Mouse (Mus musculus): ENCODE measurements around the gene Spg11. TPM values are rescaled to one million over a fixed set of nuclear protein-coding genes. Genes with fewer than 3 reads are reported as not detected.

The Spg11 gene
- polyA plus RNA-seq, 1 experiment, result 4.2 TPM

DNA sequence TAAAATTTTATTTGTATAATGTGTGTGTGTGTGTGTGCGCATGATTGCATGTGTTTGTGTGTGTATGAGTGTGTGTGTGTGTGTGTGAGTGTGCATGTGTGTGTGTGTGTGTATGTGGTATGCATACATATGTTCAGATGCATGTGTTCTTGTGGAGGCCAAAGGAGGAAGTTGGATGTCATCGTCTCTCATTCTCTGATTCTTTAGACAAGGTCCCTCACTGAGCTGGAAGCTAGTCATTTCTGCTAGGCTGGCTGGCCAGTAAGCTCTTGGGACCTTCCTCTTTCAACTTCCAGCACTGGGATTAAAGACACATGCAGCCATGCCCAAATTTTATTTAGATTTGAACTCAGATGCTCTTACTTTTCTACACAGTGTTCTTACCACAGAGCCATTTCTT, 13.9 kb upstream of the Spg11 start:
- Histone ChIP-seq H3K4me3 (ENCODE audit: insufficient read depth, poor library complexity, severe bottlenecking) (no peak overlapping the region), H3K79me3 (ENCODE audit: low read depth) (no peaks in the 10 kb centered on the region), H3K36me3 (ENCODE audit: control insufficient read depth, insufficient read depth) (no peaks in the 10 kb centered on the region), H3K27me3 (ENCODE audit: control insufficient read depth, insufficient read depth, insufficient read length) (no peaks in the 10 kb centered on the region), H3K79me2 (ENCODE audit: control insufficient read depth, insufficient read depth) (no peaks in the 10 kb centered on the region), H3ac (ENCODE audit: control insufficient read depth, insufficient read length, low read depth) (no peak overlapping the region)
- TF ChIP-seq MYOG (IDR thresholded peaks at IDR 0.05; ENCODE audit: control insufficient read depth, extremely low read depth, insufficient read length), result no peak
- no peak for TF ChIP-seq CTCF (IDR thresholded peaks at IDR 0.05; ENCODE audit: control insufficient read depth, insufficient read depth, insufficient read length)
- no peak for TF ChIP-seq CEBPB (IDR thresholded peaks at IDR 0.05; ENCODE audit: low read depth)
- TF ChIP-seq MYOD1 (IDR thresholded peaks at IDR 0.05; ENCODE audit: control insufficient read depth, insufficient read length, low read depth), result no peak
- TF ChIP-seq MAX (IDR thresholded peaks at IDR 0.05), result no peak
- no peak for TF ChIP-seq FOSL1 (IDR thresholded peaks at IDR 0.05; ENCODE audit: insufficient read depth, low read length, poor library complexity, severe bottlenecking)
- no peak for TF ChIP-seq USF1 (IDR thresholded peaks at IDR 0.05; ENCODE audit: low read depth)

DNA sequence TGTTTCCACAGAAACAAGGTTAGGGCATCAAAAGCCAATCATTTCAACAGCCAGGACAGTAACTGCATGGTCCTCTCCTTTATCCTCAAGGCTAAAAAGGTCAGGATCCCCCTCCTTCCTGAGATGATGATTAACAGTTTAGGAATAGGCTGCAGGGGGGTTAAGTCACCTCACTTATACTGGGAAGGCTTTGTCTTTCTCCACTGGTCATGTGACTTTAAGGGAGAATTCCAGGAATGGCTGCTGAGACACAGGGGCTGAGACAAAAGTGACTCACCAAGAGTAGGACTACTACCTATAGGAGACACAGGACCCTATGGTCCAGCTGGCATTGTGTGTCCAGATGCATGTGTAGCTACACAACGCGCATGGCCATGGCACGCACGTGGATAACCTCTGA, 9.4 kb upstream of the Spg11 start:
- Histone ChIP-seq H3K79me2 (ENCODE audit: control insufficient read depth, insufficient read depth) (no peaks in the 10 kb centered on the region), H3K4me3 (ENCODE audit: insufficient read depth, poor library complexity, severe bottlenecking) (no peak overlapping the region), H3K79me3 (ENCODE audit: low read depth) (no peaks in the 10 kb centered on the region), H3K36me3 (ENCODE audit: control insufficient read depth, insufficient read depth) (no peaks in the 10 kb centered on the region), H3ac (ENCODE audit: control insufficient read depth, insufficient read length, low read depth) (no peak overlapping the region), H3K27me3 (ENCODE audit: control insufficient read depth, insufficient read depth, insufficient read length) (no peaks in the 10 kb centered on the region)
- TF ChIP-seq CEBPB (IDR thresholded peaks at IDR 0.05; ENCODE audit: low read depth), result no peak
- peak; percentile 89 for TF ChIP-seq USF1 (IDR thresholded peaks at IDR 0.05; ENCODE audit: low read depth)

DNA sequence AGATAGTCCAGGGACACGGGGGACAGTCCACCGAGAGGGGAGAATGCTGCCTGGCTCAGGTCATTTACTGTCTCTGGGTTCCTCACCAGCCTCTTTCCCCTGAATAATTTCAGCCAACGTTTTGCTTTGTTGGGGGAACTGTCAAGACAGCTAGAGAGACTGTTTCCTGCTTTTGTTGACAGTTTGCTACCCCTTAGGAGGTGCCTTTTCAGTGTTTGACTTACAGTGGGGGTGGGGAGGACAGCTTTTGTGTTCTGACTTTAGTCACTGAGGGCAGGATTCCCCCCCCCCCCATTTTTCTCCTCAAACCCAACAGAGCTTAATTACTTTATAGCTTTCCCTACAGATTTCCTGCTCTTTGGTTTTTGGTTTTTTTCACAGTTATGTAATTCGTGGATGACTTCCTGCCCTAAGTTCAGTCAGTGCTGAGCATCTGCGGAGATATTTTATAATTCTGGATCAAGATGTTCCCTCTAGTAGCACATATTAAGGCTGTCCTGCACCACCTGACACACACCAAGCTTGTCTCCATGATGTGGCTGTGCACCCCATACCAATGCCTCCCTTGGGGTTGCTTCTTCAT, 8.7 kb upstream of the Spg11 start:
- TF ChIP-seq MYOG (IDR thresholded peaks at IDR 0.05; ENCODE audit: control insufficient read depth, extremely low read depth, insufficient read length) (no peak), MYOD1 (IDR thresholded peaks at IDR 0.05; ENCODE audit: control insufficient read depth, insufficient read length, low read depth) (no peak), MAX (IDR thresholded peaks at IDR 0.05) (no peak), USF1 (IDR thresholded peaks at IDR 0.05; ENCODE audit: low read depth) (no peak), FOSL1 (IDR thresholded peaks at IDR 0.05; ENCODE audit: insufficient read depth, low read length, poor library complexity, severe bottlenecking) (no peak), CTCF (IDR thresholded peaks at IDR 0.05; ENCODE audit: control insufficient read depth, insufficient read depth, insufficient read length) (no peak), CEBPB (IDR thresholded peaks at IDR 0.05; ENCODE audit: low read depth) (no peak)
- Histone ChIP-seq H3ac (ENCODE audit: control insufficient read depth, insufficient read length, low read depth) (no peak overlapping the region), H3K4me3 (ENCODE audit: insufficient read depth, poor library complexity, severe bottlenecking) (no peak overlapping the region), H3K36me3 (ENCODE audit: control insufficient read depth, insufficient read depth) (no peaks in the 10 kb centered on the region), H3K79me3 (ENCODE audit: low read depth) (no peaks in the 10 kb centered on the region), H3K27me3 (ENCODE audit: control insufficient read depth, insufficient read depth, insufficient read length) (no peaks in the 10 kb centered on the region), H3K79me2 (ENCODE audit: control insufficient read depth, insufficient read depth) (no peaks in the 10 kb centered on the region)

DNA sequence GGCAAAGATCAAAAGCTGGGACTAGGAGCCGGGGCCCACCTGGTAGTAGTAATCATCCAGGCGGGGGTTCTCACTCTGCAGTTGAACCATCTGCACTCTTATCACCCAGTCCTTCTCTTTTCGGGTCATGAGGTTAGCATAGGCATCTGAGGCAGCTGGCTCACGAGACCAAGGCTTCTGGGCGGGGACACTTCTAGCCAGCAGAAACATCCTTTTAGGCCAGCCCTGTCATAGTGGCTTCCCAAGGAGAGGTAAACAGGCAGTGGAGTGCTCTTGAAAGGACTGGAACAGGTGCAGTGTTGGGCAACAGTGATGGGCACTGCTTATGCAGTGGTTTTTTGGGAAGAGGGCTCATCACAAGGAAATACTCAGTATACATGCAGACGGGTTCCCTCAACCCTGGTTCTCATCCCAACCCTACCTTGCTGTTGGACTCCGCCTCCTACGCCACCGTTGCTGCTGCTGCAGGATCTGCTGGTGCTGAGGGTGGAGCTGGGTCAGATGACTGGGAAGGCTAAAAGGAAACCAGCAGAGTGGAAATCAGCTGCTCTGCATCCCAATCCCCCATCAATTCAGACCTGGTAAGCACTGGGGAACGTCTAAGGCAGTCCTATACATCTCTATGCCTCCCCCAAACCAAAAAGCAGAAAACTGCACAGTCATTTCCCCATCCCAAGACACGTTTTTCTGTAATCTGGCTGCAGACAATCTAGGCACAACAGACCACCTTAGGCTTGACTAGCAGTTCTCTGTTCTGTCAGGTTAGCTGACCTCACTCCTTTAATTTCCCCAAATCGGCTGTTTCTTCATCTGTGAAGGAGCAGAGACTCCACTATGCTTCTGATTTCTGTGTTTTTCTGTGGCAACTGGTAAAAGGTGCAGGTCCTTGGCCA, 7.7 kb upstream of the Spg11 start:
- no peaks in the 10 kb centered on the region for H3K79me3 ChIP-seq (ENCODE audit: low read depth)
- H3K79me2 ChIP-seq (ENCODE audit: control insufficient read depth, insufficient read depth), result no peaks in the 10 kb centered on the region
- no peak overlapping the region for H3K4me3 ChIP-seq (ENCODE audit: insufficient read depth, poor library complexity, severe bottlenecking)
- TF ChIP-seq FOSL1 (IDR thresholded peaks at IDR 0.05; ENCODE audit: insufficient read depth, low read length, poor library complexity, severe bottlenecking) (no peak), MYOD1 (IDR thresholded peaks at IDR 0.05; ENCODE audit: control insufficient read depth, insufficient read length, low read depth) (peak; percentile 58)
- no peaks in the 10 kb centered on the region for H3K27me3 ChIP-seq (ENCODE audit: control insufficient read depth, insufficient read depth, insufficient read length)
- H3K36me3 ChIP-seq (ENCODE audit: control insufficient read depth, insufficient read depth), result no peaks in the 10 kb centered on the region
- H3ac ChIP-seq (ENCODE audit: control insufficient read depth, insufficient read length, low read depth), result no peak overlapping the region

DNA sequence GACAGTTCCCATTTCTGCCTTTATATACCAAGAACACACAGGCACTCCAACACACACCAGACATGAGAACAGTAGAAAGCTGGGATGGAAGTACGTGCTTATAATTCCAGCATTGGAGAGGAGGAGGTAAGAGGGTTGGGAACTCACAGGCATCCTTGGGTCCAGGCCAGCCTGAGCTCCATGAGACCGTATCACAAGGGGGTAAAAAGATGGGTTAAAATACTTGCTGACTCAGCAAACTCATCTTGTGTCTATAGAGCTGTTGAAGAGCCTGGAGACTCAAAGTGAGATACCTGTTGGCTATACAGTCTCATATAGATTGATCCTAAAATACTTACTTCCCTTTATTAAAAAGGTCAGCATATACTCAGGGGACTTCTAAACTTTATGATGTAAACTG, 1.3 kb downstream of the Spg11 start:
- Histone ChIP-seq H3K36me3 (ENCODE audit: control insufficient read depth, insufficient read depth) (peaks cover 7% of the 10 kb centered on the region), H3K79me3 (ENCODE audit: low read depth) (no peaks in the 10 kb centered on the region), H3K79me2 (ENCODE audit: control insufficient read depth, insufficient read depth) (peaks cover 16% of the 10 kb centered on the region), H3ac (ENCODE audit: control insufficient read depth, insufficient read length, low read depth) (no peak overlapping the region), H3K4me3 (ENCODE audit: insufficient read depth, poor library complexity, severe bottlenecking) (no peak overlapping the region), H3K27me3 (ENCODE audit: control insufficient read depth, insufficient read depth, insufficient read length) (no peaks in the 10 kb centered on the region)
- TF ChIP-seq USF1 (IDR thresholded peaks at IDR 0.05; ENCODE audit: low read depth) (no peak), CTCF (IDR thresholded peaks at IDR 0.05; ENCODE audit: control insufficient read depth, insufficient read depth, insufficient read length) (no peak), CEBPB (IDR thresholded peaks at IDR 0.05; ENCODE audit: low read depth) (no peak), MAX (IDR thresholded peaks at IDR 0.05) (no peak), FOSL1 (IDR thresholded peaks at IDR 0.05; ENCODE audit: insufficient read depth, low read length, poor library complexity, severe bottlenecking) (no peak), MYOG (IDR thresholded peaks at IDR 0.05; ENCODE audit: control insufficient read depth, extremely low read depth, insufficient read length) (no peak), MYOD1 (IDR thresholded peaks at IDR 0.05; ENCODE audit: control insufficient read depth, insufficient read length, low read depth) (no peak)

DNA sequence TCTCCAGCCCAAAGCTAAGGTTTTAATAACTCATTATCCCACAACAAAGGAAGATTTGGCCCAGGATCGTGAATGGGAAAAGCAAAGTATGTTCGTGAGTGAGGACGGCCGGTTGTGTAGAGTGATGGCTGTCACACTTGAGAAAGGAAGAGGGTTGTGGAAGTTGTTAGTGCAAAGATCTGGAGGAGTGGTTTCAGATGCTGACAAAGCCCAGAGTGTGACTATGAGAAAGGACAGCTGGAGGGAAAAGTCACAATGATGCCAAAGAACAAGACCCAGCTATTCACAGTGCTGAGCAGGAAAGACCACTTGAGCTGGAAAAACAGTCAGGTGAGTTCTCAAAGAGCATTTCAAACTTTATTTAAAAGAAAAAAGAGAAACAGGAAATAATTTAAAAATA, 8.5 kb downstream of the Spg11 start:
- Histone ChIP-seq H3K36me3 (ENCODE audit: control insufficient read depth, insufficient read depth) (peaks cover 19% of the 10 kb centered on the region), H3ac (ENCODE audit: control insufficient read depth, insufficient read length, low read depth) (no peak overlapping the region), H3K4me3 (ENCODE audit: insufficient read depth, poor library complexity, severe bottlenecking) (no peak overlapping the region), H3K79me2 (ENCODE audit: control insufficient read depth, insufficient read depth) (no peaks in the 10 kb centered on the region), H3K79me3 (ENCODE audit: low read depth) (no peaks in the 10 kb centered on the region), H3K27me3 (ENCODE audit: control insufficient read depth, insufficient read depth, insufficient read length) (no peaks in the 10 kb centered on the region)
- TF ChIP-seq CEBPB (IDR thresholded peaks at IDR 0.05; ENCODE audit: low read depth) (no peak), FOSL1 (IDR thresholded peaks at IDR 0.05; ENCODE audit: insufficient read depth, low read length, poor library complexity, severe bottlenecking) (no peak), MYOG (IDR thresholded peaks at IDR 0.05; ENCODE audit: control insufficient read depth, extremely low read depth, insufficient read length) (no peak), CTCF (IDR thresholded peaks at IDR 0.05; ENCODE audit: control insufficient read depth, insufficient read depth, insufficient read length) (no peak), USF1 (IDR thresholded peaks at IDR 0.05; ENCODE audit: low read depth) (no peak), MYOD1 (IDR thresholded peaks at IDR 0.05; ENCODE audit: control insufficient read depth, insufficient read length, low read depth) (no peak), MAX (IDR thresholded peaks at IDR 0.05) (no peak)

Data from C2C12 (cell line).